Mouse (Mus musculus) monocyte, adult 5-6 weeks (primary cell): ENCODE results near the gene Tipin. TPM values are rescaled to one million over a fixed set of nuclear protein-coding genes. Genes with fewer than 3 reads are reported as not detected.

Experiments
- ATAC-seq: fragments of 153-309, 156-312 bp; replicated peaks from 2 replicates; pipeline ENCODE4 v1.8.0; 2017; ENCODE audit warnings: mild to moderate bottlenecking; ENCODE audit not compliant: low TSS enrichment, insufficient number of reproducible peaks, severe bottlenecking, poor library complexity, low FRiP score
- total RNA-seq: library from RNA; stranded (forward); fragments of 200-1000, 200-491, 200-594 nt; gene quantifications from 3 replicates; pipeline ENCODE4 v1.2.3, GENCODE M21; 2017

Gene Tipin
- 32.7 to 41.8 TPM (median 36.0 TPM) in 3 replicates for total RNA-seq

DNA sequence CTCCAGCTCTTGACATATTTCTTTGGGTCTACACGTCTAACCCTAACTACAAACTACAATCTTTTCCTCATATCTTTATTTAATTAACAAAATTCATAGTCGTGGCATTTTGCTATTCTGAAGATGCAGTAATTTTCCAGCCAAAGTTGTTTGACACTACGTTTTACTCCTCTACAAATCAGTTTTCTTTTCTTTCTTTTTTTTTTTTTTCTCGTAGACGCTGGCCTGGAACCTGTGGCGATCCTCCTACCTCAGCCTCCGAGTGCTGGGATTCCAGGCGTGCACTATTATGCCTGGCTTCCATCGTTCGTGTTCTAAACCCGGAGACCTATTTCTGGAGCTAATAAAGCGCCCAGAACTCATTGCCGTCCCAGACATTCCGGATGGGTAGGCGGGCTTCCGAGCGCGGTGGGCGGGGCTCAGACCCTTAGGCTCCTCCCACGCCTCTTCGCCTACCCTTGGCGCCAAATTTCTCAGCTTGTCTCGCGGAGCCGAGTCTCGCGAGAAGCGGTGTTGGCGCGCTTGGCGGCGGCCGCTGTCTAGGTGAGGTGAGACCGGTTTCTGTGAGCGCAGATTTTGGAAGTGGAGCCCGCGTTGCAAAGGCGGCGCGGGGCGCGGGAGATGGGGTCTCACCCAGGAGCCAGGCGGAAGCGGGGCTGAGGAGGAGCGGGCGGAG, at the start of gene Tipin:
Gene Tipin (plus strand): TSS at position 477 of the 676 bp plus-strand sequence.
- ATAC-seq, result peak; percentile 100

- no peak for ATAC-seq
Observed at GRCm38 (mm10) chr9:64231674-64232073, 49.7 kb upstream of the Tipin start.

DNA sequence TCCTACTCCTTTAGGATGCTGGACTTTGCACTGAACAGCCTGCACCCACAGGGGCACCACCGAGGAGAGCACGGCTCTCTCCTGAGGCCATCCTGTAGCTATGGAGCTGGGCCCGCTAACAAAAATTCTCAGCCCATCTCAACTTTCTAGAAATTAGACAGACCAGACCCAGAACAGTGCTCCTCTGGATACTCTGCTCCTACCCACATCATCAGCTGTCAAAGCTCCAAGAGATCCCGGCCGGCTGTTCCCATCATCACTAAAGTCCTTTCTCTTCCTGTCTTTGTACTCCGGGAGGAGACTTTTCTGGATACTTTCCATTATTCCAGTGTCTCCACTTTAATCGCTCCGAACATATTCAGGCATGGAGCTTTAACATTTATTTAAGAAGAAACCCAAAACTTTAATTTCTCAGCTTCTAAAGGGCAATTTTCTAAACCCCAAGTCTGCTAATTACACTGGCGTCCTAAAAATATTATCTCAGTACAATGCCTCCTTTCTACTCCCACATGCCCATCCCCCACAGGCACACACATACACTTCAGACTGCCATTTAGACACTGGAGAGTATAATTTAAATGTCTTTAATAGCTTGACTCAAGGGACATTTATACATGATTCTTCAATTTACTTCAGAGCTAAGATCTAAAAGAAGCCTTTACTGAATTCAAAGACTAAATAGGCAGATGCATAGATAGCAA, 49.0 kb upstream of the Tipin start:
- no peak for ATAC-seq

GRCm38 (mm10) chr9:64233656-64234055, 47.7 kb upstream of the Tipin start:
- ATAC-seq, result no peak

GRCm38 (mm10) chr9:64234768-64235435, 46.5 kb upstream of the Tipin start, which contains the start of gene Uchl4:
Gene Uchl4, plus strand, starts transcription at chr9:64235201.
- ATAC-seq, result no peak

DNA sequence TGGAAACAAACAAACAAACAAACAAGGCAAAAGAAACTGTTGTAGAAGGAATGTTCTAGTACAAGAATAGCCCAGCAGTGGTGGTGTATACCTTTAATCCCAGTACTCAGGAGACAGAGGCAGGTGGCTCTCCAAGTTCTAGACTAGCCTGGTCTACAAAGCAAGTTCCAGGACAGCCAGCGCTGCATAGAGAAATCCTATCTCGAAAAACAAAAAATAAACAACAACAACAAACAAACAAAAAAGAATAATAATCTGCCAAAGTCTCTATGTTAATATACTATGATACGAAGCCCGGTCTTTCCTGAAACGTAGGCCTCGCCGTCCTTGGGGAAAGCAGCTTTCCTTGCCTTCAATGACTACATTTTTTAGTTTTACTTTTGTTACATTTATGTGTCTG, 45.3 kb upstream of the Tipin start:
- no peak for ATAC-seq

DNA sequence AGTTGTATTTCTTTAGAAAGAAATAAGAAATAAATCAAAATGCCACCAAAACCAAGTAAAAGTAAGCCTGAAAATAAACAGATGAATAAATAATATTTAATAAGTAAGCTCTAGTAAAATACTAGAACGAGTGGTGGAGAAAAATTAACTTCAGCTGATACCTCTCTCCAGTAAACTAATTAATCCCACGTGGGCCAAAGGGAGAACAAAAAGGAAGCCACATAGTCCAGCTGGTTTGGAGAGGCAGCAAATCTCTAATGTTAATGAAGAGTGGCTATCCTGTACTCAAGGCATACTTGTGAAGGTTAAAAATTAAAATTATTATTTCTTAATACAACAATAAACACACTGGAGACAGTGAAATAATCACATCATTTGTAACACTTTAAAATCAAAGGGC, 41.3 kb upstream of the Tipin start:
- ATAC-seq, result no peak

GRCm38 (mm10) chr9:64240681-64241080, 40.7 kb upstream of the Tipin start:
- 0 out of 2 replicates have a peak, but pooled peaks have one; percentile 13 for ATAC-seq

- peak; percentile 90 for ATAC-seq
Observed at GRCm38 (mm10) chr9:64242381-64242831, 39.0 kb upstream of the Tipin start.

DNA sequence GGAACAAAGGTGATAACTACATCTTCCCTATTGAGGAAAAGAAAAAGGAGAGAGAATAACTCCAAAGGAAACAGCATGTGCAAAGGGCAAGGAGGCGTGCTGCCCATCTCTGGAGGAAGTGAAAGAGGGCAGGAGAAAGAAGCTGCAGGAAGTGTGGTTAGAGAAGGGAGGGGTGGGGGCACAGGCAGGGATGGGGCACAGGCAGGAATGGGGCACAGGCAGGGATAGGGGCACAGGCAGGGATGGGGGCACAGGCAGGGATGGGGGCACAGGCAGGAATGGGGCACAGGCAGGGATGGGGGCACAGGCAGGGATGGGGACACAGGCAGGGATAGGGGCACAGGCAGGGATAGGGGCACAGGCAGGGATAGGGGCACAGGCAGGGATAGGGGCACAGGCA, 32.0 kb upstream of the Tipin start:
- 0 out of 2 replicates have a peak, but pooled peaks have one; percentile 22 for ATAC-seq

DNA sequence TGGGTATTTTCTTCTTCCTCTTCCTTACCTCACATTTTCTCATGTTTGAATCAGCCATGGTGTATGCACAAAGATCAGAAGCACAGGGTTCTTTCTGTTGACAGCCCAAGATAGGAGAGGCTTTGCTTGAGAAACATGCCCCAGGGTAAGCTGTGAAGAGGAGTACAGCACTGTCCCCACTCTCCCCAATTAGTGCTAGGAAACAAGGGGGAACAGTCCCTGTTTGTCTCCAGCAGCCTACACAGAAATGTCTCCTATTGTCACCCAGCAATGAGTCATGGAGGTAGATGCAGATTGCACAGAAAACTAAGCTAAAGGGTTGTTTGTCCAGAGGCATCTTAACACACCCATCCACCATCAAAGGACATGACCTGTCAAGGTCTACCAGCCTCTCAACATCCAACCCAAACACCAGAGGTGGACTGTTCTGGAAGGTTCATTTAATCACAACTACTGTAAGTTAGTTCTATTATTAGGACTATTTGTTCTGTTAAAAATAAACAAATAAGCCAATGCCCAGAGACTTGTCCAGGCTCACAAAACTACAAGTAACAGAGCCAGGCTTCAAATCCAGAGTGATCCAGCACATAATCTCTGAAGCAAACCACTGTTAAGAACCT, 31.2 kb upstream of the Tipin start:
- no peak for ATAC-seq

GRCm38 (mm10) chr9:64252591-64253020, 28.8 kb upstream of the Tipin start:
- no peak for ATAC-seq

DNA sequence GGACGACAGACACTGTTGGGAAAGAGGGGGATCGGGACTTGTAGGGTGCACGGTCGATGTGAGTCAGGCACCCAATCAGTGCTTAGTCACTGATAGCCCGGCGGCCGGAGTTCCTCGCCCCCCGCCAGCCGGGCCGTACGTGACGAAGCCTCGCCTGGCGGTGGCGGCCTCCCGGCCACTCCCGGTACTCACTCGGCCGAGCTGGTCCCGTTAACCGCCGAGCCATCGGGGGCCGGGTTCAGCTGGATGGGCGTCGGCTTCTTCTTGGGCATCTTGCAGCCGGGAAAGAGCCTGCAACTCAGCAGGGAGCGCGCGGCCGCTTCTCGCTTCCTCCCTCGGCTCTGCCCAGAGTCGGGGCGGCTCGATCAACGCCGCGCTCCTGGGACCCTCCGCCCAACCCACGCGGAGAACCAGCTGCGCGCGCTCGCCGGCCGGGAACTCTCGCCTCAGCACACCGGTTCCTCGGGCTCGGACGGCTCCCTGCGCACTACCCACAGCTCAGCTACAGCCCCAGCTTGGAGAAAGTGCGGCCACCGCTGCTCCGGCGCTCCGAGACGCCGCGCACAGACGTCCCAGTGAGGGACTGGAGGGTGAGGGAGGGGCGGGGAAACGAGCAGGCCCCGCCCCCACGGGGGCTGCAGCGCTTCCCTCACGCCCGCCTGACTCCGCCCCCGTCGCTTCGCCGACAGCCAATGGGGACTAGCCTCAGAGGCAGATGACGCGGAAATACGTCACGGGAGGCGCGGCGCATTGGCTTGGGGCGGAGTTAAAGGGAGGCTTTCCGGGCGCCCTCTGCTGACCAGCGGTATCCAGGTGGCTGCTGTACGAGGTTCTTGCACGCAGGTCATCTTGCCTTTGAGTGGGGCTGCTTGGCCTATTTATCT, 28.1 kb upstream of the Tipin start, which contains the start of gene Map2k1:
Gene Map2k1 (minus strand): TSS at position 611 of the 884 bp plus-strand sequence.
- ATAC-seq, result peak; percentile 98

DNA sequence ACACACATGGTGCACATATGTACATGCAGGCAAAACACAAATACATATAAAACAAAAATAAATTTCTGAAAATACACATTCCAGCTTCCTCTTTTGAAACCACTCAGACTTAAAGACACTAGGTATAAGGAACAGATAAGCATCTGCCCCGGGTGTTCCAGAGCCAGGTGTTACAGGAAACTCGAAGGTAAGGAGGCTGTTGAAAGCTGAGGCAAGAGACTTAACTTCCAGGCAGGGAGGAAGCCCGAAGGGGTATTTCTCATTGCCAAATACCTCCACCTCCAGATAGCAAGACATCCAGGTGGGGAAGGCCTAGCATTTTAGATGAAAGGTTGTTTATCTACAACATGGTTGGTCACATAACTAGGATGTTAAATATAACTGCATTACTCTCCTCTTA, 26.0 kb upstream of the Tipin start:
- no peak for ATAC-seq

GRCm38 (mm10) chr9:64256204-64256603, 25.2 kb upstream of the Tipin start:
- ATAC-seq, result no peak

DNA sequence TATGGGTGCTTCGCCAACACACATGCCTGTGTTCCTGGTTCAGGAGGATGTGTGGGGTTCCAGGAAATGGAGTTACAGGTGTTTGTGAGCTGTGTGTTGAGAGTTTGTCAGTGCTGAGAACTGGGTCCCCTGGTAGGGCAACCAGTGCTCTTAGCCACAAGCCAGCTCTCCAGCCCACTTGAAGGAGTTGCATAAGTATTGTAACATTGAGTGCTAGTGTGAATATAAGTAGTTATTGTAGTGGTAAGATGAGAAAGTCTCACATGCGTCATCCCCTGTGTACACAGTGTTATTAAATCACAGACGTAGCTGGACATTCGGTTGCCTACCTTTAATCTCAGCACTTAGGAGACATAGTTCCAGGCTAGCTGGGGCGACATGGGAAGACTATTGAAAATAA, 21.5 kb upstream of the Tipin start:
- no peak for ATAC-seq

- ATAC-seq, result no peak
Observed at GRCm38 (mm10) chr9:64261023-64261422, 20.4 kb upstream of the Tipin start.

DNA sequence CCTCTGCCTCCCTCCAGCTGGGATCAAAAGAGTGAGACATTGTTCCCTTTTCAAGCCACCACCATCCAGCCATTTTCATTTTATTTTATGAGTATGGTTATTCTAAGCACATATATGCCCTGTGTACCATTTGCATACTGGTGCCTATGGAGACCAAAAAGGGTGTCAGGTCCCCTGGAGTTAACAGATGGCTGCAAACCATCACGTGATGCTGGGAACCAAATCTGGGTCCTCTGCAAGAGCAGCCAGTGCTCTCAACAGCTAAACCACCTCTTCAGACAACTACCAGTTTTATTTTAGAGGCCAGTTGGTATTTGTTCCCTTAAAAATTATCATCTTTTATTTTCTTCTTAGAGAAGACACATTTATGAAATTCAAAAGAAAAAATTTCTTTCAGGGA, 16.6 kb upstream of the Tipin start:
- no peak for ATAC-seq
